Mouse (Mus musculus): ENCODE data around the gene Top2b.

DNA sequence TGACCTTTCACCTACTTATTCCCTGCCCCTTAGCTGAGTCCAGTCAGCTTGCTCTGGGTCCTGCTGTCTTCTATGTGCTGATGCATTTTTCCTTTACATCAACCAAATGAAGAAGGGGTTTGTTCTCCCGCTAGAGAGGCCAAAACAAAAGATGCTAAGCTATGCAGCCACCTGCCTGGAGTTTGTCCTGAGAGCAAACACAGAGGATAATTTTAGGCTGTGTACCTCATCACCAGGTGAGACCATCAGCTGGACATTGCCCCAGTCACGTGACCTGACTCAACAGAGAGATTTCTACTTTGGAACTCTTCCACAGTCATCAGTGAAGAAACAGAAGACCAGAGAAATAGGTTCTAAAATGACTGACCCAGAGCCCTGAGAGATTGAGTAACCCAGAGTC is 114.5 kb downstream of the Top2b start:
- TF ChIP-seq MAX (IDR thresholded peaks at IDR 0.05; ENCODE audit: low read depth) (no peak), TCF12 (IDR thresholded peaks at IDR 0.05; ENCODE audit: insufficient read depth, poor library complexity, severe bottlenecking) (no peak), SRF (IDR thresholded peaks at IDR 0.05; ENCODE audit: control insufficient read depth, insufficient read length, low read depth) (no peak)

All from myocyte (in vitro differentiated cells).